Mouse (Mus musculus) gastrocnemius, postnatal 25 days (tissue): Measurements from ENCODE around the gene Cers5. TPM values are rescaled to one million over a fixed set of nuclear protein-coding genes. Genes with fewer than 3 reads are reported as not detected.
A peak's percentile ranks its signal among the peaks of the same experiment; 100 is the strongest.
"Not testable (repeated sequence)": the region's sequence is repeated elsewhere in the genome, so short reads cannot be mapped to it uniquely, and the experiment has no call there.

ENCODE experiments used
- DNase-seq: peaks from one replicate; pipeline ENCODE4 v3.0.0; 2022
- total RNA-seq, 2 experiments: library from RNA; stranded (reverse); gene quantifications; 1 replicate in 1 of 2; 2 replicates in 1 of 2; pipeline ENCODE4 v1.2.3; 2021

The Cers5 gene
- total RNA-seq, 2 experiments from 2014 or later = 4.0 to 6.1 TPM

DNA sequence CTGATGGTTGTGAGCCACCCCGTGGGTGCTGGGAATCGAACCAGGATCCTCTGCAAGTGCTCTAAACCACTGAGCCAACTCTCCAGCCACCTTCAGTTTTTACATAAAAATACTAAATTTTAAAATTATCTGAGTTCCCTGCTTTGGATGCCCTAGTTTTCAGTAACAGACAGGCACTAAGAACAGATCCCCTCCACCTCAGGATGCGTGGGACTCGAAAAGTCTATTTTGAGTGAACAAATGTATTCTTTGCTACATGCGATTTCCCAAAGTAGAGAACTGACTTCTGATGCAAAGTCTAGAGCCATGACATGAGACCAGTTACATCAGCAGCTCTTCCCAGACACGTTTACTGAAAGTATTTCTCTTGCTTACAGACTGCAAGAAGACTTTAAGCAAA is 17.8 kb upstream of the Cers5 start:
- no peak for DNase-seq

- no peak for DNase-seq
Measured at GRCm38 (mm10) chr15:99787625-99788120, 15.0 kb upstream of the Cers5 start.

DNA sequence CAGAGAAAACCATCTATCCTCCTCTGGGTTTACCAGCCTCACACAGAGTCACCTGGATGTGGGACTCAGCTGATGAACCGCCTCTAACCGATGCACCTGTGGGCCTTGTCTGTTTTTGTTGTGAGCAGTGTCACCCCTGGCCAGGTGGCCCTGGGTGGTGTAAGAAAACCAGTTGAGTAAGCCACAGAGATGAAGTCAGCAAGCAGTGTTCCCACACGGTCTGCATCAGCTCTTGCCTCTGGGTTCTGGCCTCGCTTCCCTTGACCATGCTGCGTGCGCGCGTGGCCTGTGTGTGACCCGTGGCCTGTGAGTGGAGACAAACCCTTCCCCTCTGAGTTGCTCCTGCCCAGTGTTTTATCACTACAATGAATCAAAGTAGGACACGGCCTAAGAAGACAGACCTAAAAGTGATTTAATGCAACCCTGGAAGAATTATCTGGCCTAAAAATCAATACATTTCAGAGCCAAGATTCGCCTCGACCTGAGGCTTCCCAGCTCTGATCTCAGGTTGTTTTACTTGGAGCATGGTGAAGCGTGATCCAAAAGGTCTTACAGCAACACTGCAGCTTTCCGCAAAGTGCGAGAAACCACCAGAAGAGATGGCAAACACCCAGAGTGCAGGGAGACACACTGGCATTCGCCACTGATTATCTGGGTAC is 6.1 kb upstream of the Cers5 start:
- DNase-seq = no peak

- no peak for DNase-seq
Measured at GRCm38 (mm10) chr15:99778148-99778547, 5.5 kb upstream of the Cers5 start.

- no peak for DNase-seq
Measured at GRCm38 (mm10) chr15:99772925-99773324, 240 bp upstream of the Cers5 start.

DNA sequence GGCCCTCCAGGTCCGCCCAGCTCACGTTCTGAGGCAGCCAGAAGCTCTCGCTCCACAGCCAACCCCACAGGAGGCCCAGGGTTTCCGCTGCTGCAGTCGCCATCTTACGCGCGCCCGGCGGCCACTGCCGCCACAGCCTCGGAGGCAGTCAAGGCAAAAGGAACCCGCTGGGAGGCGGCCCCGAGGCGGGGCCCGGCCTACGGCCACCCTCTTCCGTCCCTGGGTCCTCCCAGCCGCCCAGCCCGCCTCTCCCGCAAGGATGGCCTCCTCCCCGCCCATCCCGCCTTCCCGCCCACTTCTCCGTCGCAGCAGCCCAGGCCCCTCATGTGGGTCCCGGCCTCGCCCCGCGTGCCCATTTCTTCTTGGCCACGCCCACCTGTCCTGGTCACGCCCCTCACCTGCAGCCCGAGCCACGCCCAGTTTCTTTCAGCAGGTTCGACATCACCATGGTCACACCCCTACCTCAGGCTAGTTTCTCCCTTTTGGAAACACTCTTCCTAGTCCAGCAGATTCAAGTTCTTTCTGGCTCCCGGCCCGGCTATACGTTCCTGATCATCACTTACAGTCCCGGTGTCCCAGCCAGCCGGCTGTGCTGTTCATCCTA is 306 bp downstream of the Cers5 start:
- DNase-seq = peak; percentile 91

- peak; percentile 12 for DNase-seq
Measured at GRCm38 (mm10) chr15:99771601-99772276, 946 bp downstream of the Cers5 start.

- no peak for DNase-seq
Measured at GRCm38 (mm10) chr15:99771004-99771500, 1.6 kb downstream of the Cers5 start.

DNA sequence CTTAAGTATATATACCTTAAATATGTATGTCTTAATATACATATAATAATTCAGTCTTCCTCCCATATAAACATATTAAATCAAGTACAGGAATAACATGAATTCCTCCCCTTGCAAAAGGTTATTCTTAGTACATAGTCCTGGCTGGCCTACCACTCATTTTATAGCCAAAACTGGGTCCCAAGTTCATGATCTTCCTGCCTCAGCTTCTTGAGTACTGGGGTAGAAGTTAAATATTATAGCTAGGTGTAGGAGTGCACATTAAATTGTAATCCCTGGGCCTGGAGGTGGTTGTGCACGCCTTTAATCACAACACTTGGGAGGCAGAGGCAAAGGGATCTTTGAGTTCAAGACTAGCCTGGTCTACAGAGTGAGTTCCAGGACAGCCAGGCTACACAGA is 3.9 kb downstream of the Cers5 start:
- no peak for DNase-seq

DNA sequence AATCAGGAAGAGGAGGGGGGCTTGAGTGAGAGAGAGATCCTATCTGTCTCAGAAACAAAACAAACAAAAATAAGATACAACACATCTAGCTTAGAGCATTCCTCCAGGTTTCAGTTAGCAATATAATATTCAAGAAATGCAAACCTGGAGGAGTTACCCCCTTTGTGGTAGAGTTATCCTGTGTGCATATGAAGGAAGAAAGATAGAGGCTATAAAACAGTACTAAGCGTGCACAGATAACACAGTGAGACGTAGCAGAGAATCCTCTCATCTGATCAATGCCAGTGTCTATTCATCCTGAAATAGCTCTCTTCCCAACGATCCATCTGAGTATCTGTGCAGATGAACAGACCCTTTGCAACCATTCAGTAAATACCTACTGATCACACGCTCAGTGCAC is 5.2 kb downstream of the Cers5 start:
- no peak for DNase-seq

DNA sequence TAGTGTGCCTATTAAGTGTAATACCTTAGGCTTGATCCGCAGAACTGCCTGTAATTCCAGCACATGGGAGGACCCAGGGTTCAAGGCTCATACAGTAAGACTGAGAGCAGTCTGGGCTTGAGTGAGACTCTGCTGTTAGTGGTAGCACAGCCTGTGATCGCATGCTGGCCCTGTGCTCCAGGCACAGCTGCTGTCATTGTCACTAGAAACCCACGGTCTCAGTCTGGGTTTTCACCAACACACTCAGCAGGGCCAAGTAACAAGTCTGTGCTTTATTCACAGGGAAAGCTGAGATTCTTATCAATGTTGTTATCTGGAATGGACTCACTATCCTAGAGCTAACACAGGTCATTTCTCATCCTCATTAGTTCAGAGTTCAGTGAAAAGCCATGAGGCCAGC is 18.5 kb downstream of the Cers5 start:
- DNase-seq = no peak

- DNase-seq = no peak
Measured at GRCm38 (mm10) chr15:99740229-99740628, 32.5 kb downstream of the Cers5 start.

DNA sequence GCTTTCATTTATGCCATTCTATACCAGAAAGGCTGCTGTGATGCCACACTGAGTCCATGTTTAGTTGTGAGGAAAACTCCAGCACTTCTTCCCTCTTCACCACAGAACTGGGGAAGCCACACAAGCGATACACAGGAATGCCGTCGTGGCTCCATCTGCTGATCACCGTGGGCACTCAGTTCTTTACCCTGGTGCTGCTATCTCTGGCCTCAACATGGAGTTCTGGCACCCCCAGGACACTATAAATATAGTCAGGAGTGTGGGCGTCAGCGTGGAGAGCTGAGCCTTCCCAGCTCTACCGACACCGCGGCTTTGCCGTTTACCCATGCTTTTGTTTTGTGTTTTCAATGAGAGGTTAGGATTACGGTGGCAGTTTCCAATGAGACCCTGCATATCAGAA is 36.0 kb downstream of the Cers5 start:
- DNase-seq = no peak

- DNase-seq = peak; percentile 100
Measured at GRCm38 (mm10) chr15:99735631-99736030, 37.1 kb downstream of the Cers5 start.

DNA sequence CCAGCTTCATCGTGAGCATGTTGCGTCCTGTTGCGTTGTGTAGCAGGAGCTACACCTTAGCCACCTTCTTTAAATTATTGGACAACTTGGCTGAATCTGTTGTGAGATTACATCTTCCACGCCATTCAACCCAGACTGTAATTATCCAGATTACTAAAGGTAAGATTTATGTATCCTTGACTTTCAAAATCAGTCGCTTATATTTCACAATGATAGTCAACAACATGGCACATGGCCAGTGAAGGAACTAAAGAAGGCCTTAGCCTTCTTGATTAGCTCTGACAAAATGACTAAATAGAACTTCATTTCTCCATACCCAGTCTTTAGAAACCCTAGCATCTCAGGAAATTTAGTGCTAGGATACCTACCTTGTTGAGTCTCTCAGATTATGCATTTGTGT is 39.5 kb downstream of the Cers5 start:
- DNase-seq = no peak

GRCm38 (mm10) chr15:99731678-99732077 is 41.0 kb downstream of the Cers5 start:
- DNase-seq = no peak

GRCm38 (mm10) chr15:99731167-99731566 is 41.5 kb downstream of the Cers5 start:
- DNase-seq = no peak

DNA sequence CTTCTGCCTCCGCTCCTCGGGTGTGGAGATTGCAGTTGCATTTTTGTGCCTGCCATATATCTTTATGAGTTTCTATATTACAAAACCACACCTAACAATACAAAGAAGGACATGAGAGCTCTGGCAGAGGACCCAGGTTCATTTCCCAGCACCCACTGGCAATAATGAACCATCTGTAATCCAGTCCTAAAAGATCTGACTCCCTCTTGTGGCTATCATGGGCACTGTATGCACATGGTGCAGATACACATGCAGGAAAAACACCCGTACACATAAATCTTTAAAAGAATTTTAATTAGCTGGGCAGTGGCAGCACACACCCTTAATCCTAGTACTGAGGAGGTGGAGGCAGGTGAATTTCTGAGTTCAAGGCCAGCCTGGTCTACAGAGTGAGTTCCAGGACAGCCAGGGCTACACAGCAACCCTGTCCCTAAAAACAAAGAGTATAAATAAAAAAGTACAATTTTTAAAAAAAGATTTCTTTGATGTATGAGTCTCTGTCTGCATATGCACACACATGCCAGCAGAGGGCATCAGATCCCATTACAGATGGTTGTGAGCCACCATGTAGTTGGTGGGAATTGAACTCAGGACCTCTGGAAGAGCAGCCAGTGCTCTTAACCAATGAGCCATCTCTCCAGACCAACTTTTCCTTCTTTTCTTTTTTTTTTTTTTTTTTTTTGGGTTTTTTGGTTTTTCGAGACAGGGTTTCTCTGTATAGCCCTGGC is 43.5 kb downstream of the Cers5 start:
- DNase-seq = no peak

DNA sequence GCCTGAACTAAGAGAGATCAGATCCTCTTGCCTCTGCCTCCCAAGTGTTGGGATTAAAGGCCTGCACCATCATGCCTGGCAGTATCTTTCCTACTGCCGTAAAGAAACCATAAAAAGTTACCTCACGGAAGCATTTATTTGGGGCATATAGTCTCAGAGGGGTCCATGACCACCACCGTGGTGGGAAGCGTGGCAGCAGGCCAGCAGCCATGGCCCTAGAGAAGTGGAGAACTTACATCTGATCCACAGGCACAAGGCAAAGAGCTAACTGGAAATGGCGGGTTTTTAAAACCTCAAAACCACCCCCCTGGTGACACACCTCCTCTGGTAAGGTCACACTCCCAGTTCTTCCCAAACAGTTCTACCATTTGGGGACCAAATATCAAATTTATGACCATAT is 44.5 kb downstream of the Cers5 start:
- DNase-seq = no peak

GRCm38 (mm10) chr15:99727525-99727924 is 45.2 kb downstream of the Cers5 start:
- DNase-seq = no peak

DNA sequence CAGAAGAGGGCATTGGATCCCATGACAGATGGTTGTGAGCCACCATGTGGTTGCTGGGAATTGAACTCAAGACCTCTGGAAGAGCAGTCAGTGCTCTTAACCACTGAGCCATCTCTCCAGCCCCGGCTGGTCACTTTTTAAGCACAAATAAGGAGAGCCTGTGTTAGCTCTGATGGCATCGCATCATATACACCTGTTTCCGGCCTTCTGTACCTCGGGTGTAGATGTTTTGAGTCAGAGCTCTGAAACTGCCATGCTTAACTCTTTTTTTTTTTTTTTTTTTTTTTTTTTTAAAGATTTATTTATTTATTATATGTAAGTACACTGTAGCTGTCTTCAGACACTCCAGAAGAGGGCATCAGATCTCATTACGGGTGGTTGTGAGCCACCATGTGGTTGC is 45.6 kb downstream of the Cers5 start:
- not testable (repeated sequence) for DNase-seq

- no peak for DNase-seq
Measured at GRCm38 (mm10) chr15:99726549-99726948, 46.1 kb downstream of the Cers5 start.
